Mouse (Mus musculus) G1E (cell line): Measurements from ENCODE around the gene Kdm4a.

Experiments used
- CTCF ChIP-seq: IDR thresholded peaks from 2 replicates; pipeline ENCODE4 v1.5.1; 2012; ENCODE audit warnings: low read depth, low read length, inconsistent platforms, mixed read lengths
- GATA1 ChIP-seq: IDR thresholded peaks from 2 replicates; pipeline ENCODE4 v1.6.1; 2012; ENCODE audit warnings: borderline replicate concordance, low read length, inconsistent platforms, mixed read lengths

- TF ChIP-seq CTCF (no peak), GATA1 (no peak)
Observed at GRCm38 (mm10) chr4:118198606-118199005, 18.8 kb upstream of the Kdm4a start.
